Mouse (Mus musculus): Measurements from ENCODE around the gene Ankrd34a.

The Ankrd34a gene

DNA sequence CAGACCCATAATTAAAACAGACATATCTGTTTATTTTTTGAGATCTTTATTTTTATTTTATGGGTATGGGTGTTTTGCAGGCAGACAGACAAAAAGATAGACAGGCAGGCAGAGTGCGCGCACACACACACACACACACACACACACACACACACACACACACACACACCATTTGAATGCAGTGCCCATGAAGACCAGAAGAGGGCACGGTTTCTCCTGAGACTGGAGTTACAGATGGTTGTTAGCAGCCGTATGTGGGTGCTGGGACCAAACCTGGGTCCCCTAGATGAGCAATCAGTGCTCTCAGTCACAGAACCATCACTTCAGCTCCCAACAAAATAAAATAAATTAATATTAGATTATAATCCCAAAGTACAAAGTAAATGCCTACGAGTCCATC, 13.1 kb upstream of the Ankrd34a start:
- TF ChIP-seq GATA4 (IDR thresholded peaks at IDR 0.05; ENCODE audit: insufficient replicate concordance, low read length), result no peak

DNA sequence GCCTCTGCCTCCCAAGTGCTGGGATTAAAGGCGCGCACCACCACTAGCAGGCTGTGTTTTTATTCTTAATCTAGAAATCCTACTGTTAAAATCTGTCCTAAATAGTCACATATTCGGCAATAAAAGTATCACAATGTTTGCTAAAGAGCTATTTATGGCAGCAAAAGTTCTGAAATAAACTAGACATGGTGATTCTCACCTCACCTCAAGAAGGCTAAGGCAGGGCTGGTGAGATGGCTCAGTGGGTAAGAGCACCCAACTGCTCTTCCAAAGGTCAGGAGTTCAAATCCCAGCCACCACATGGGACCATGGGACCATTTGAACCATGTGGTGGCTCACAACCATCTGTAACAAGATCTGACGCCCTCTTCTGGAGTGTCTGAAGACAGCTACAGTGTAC, 5.8 kb upstream of the Ankrd34a start:
- no peak for TF ChIP-seq GATA4 (IDR thresholded peaks at IDR 0.05; ENCODE audit: insufficient replicate concordance, low read length)

DNA sequence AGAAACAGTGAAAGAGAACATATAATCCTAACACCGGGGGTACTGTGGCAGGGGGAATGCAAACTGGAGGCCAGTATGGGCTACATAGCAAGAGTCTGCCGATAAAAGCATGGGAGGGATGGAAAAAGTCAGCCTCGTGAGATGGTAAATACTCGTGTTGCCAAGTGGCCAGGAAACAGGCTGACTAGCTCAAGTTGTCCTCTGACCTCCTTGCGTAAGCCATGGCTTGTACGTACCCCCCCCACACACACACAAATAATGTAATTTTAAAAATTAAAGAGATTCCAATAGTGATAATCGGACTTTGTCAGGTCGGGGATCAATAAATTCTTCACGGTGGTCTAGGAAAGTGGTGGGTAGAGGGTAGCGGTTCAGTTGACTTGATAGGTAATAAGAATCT, 3.1 kb upstream of the Ankrd34a start:
- TF ChIP-seq GATA4 (IDR thresholded peaks at IDR 0.05; ENCODE audit: insufficient replicate concordance, low read length), result no peak

DNA sequence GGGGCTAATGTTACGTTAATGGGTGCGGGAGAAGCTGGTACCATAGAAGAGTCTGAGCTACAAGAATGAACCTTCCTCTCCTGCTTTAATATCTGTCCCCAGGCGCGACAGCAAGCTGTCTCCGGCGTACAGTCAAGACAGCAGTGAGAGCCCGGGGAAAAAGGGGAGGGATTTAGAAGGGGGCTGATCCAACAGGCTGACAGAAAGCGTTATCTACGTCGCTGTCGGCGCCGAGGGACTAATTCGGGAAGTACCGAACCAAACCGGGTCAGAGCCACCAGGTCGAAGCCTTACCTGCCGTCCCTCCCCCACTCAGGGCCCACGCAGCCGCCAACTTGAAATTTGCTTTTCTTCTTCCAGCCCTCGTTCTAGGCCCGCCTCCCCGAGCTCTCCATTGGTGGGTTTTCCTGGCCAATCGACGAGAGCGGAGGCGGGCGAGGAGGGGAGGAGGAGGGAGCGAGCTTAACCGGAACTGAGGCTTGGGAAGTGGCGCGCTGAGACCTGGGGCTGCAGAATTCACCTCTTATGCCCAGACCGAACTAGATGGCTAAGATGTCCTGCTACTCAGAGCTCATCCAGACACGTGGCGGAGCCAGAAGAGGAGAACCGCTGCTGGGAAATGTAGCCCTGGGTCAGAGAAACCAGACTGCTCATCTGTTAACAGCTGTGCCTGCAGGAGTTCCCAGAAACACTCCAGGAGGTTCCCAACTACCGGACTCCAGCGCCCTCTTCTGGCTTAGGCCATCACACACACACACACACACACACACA, 2.5 kb upstream of the Ankrd34a start, which contains the start of gene Polr3gl:
Gene Polr3gl, minus strand, starts transcription at position 392 of the 771 bp plus-strand sequence.
- peak; percentile 77; the same call in 1 of the 2 replicates for TF ChIP-seq GATA4 (IDR thresholded peaks at IDR 0.05; ENCODE audit: insufficient replicate concordance, low read length)

DNA sequence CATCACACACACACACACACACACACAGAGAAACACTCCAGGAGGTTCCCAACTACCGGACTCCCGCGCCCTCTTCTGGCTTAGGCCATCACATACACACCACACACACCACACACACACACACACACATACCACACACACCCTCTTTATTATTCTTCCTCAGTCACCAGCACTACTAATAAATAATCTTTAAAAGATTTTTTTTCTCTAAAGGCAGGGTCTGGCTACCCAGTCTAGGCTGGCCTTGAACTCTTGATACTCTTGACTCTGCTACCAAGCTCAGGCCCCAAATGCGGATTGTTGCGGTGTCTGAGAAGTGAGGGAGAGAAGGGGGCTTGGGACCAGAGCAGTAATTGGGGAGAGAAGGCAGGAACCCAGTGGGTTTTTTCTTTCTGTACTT, 1.6 kb upstream of the Ankrd34a start:
- TF ChIP-seq GATA4 (IDR thresholded peaks at IDR 0.05; ENCODE audit: insufficient replicate concordance, low read length), result no peak

DNA sequence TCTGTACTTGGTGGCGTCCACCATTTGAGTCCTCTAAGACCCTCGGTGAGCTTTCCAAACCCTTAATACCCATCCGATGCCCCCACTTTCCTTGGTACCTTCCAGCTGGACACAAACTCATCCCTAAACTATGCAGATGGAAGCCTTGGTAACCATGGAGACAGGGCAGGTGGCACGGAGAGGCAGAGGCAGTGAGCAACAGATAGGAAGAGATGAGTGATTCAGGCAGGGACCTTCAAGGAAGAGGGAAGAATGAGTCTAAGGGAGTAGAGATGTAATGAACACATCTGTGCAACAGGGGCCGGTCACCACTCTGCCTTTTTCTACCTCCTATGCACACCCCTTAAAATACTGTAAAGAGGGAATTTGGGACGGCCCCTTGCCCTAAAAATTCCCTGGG, 775 bp upstream of the Ankrd34a start:
- TF ChIP-seq GATA4 (IDR thresholded peaks at IDR 0.05; ENCODE audit: insufficient replicate concordance, low read length), result no peak

DNA sequence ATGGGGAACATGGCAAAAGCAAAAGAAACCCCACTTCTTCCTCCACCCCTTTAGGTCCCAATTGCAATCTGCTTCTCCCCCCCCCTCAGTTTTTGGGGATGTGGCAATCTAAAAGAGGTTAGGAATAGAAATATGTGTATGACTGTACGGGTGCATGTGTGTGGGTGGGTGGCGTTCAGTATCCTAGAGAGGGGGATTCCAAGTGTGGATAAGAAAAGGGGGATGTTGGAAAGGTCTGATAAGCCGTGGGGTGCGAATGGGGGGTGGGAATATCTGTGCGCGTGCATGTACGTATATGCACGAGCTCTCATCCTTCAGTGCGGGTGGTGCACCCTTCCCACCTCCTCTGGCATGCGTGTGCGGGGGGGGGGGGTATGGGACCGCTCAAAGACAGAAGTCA, 419 bp downstream of the Ankrd34a start:
- TF ChIP-seq GATA4 (IDR thresholded peaks at IDR 0.05; ENCODE audit: insufficient replicate concordance, low read length), result no peak

DNA sequence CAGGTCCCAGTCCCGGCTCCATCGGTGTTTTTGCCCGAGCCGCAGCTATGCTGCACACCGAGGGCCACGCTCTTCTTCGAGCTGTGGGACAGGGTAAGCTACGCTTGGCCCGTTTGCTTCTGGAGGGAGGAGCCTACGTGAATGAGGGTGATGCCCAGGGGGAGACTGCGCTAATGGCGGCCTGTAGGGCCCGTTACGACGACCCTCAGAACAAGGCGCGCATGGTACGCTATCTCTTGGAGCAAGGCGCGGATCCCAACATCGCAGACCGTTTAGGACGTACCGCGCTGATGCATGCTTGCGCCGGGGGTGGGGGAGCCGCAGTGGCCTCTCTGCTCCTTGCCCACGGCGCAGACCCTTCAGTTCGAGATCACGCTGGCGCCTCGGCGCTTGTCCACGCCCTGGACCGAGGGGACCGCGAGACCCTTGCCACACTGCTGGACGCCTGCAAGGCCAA, 1.0 kb downstream of the Ankrd34a start:
- TF ChIP-seq GATA4 (IDR thresholded peaks at IDR 0.05; ENCODE audit: insufficient replicate concordance, low read length), result no peak

DNA sequence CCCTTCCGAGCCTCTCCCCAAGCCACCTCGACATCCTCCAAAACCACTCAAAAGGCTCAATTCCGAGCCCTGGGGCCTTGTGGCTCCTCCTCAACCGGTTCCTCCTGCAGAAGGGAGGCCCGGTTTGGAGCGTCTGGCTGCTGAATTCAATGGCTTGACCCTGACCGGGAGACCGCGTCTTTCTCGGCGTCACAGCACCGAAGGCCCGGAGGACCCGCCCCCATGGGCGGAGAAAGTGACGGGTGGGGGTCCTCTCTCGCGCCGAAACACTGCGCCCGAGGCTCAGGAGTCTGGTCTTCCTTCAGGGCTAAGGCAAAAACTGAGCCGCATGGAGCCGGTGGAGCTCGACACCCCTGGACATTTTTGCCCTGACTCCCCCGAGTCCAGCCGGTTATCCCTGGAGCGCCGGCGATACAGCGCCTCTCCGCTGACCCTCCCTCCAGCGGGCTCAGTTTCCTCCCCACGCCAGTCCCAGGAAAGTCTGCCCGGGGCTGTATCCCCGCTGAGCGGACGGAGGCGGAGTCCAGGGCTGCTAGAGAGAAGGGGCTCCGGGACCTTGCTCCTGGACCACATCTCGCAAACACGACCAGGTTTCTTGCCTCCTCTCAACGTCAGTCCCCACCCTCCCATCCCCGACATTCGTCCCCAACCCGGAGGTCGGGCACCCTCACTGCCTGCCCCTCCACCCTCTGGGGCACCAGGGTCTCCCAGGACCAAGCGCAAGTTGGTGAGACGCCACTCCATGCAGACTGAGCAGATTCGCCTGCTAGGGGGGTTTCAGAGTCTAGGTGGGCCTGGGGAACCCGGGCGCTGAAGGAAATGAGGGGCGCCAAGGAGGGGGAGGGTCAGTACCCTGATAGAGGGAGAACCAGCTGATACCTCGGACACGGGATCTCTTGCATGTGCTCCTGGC, 2.0 kb downstream of the Ankrd34a start:
- no peak for TF ChIP-seq GATA4 (IDR thresholded peaks at IDR 0.05; ENCODE audit: insufficient replicate concordance, low read length)

DNA sequence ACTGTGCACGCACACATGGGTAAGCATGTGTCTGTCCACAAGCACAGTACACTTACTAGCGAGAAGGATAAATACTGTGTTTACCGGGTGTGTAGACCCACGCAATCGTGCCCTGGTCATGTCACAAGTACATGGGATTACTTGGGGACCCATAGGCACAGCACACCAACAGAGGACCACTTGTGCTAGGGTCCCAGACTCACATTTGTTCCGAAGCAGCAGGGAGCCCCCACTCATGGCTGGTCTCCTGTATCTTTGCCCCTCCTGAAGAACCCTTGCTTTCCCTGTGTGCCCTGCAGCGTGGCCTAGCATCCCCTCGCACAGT, 2.6 kb downstream of the Ankrd34a start:
- TF ChIP-seq GATA4 (IDR thresholded peaks at IDR 0.05; ENCODE audit: insufficient replicate concordance, low read length), result no peak

DNA sequence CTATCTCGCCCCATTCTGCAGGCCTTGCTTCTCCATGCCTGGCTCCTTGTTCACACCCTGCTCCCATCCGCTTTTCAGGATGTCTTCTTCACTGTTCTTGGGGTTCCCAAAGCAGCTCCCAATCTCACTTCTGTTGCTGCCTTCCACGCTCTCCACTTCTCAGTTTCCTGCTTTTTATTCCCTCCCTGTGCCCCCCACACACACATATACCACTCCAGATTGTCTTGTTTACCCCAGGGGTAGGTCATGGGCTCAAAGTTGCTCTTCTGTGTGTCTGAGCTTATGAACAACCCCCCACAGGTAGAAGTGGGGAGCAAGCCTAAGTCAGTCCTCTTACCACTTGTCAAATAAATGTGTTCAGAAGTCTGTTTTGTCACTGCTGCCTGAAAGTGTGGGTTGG, 3.0 kb downstream of the Ankrd34a start:
- TF ChIP-seq GATA4 (IDR thresholded peaks at IDR 0.05; ENCODE audit: insufficient replicate concordance, low read length), result no peak

DNA sequence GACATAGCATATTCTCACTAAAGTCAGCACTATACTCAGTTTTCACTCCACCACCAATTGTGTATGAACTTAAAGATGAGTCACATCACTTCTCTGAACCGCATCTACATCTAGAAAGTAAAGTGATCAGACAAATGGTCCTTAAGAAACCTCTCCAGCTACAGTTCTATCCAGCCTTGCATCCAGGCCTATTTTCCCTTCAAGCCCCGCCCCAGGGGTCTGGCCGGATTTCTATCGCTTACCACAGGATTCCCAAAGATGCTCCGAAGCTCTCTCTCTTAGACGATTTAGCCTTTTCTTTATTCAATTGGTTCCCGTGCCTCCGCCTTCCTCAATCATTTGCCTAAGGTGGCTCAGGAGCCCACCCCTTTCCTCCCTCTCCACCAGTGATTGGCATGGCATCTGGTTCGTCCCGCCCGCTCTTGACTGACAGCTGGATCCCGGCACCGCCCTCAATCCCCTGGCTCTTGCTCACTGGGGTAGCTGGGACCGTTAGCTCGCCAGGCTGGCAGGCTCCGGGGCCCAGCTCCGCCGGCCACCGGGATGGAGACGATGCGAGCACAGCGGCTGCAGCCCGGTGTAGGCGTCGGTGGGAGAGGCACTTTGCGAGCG, 4.3 kb downstream of the Ankrd34a start, which contains the start of gene Lix1l:
Gene Lix1l, plus strand, starts transcription at position 511 of the 612 bp plus-strand sequence.
- TF ChIP-seq GATA4 (IDR thresholded peaks at IDR 0.05; ENCODE audit: insufficient replicate concordance, low read length), result no peak

DNA sequence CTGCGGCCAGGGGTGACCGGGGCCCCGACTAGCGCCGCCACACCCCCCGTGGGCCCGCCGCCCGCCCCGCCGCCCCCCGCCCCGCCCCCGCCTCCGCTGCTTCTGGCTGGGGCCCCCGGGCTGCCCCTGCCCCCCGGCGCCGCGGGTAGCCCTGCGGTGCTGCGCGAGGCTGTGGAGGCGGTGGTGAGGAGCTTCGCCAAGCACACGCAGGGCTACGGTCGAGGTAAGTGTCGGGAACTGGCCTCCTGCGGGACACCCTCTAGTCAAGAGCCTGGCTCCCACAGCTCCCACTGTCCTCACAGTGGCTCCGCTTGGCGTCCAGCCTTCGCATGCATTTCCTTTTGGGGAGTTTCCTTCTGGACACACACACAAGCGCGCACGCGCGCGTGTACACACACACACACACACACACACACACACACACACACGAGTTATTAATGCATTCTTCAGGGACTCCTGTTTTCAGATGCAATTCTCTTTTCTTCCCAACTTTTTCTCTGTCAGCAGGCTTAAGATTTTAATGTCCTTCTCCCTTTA, 4.9 kb downstream of the Ankrd34a start:
- TF ChIP-seq GATA4 (IDR thresholded peaks at IDR 0.05; ENCODE audit: insufficient replicate concordance, low read length), result no peak

DNA sequence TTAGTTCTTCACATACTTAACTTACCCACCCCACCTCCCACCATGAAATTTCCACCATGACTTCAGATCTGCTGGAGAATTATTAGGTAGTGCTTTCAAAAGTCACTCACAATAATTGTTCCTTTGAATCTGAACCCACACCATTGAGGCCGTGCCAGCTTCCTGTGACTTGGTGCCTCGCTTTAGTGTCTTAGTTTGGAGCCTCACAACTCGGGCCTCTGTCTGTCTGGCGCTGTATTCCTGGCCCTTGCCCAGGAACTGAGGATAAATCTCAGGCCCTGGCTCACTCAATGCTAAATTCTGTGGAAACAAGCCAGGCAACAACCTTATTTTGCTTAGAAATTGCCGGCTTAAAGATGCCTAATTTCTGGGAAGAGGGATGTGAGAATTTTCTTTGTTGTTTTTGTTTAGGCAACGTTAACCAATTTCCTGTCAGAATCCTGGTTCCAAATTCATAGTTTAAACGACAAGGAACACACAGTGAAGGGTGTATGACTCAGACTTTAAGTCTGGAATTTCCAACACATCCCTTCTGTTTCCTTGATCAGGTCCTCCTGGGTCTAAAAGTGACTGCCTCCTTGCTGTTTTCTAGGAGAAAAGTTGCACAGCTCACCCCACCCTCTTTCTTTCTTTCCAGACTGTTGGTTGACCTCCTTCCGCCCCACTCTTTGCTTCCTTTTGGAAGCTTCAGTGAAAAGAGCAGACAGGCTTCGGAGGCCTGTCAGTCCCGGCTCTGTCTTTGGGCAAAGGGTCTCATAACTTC, 5.7 kb downstream of the Ankrd34a start:
- TF ChIP-seq GATA4 (IDR thresholded peaks at IDR 0.05; ENCODE audit: insufficient replicate concordance, low read length), result no peak

DNA sequence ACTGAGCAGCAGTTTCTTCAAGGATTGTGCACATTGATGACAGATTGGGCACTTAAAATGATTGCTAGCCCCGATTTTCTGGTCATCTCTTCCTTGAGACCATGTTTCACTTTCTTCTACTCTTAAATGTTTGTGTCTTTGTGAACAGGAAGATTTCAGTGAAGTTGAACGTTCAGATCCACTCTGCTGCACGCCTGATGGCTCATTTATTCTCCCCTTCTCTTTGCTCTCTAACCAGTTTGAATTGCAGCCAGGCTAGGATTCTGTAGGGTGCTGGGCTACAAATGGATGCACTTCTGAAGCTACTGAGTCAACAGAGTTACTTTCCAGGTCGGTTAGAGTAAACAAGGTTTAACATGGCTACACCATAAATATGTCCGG, 6.3 kb downstream of the Ankrd34a start:
- TF ChIP-seq GATA4 (IDR thresholded peaks at IDR 0.05; ENCODE audit: insufficient replicate concordance, low read length), result no peak

Measured in liver, adult (tissue).